Mouse (Mus musculus): ENCODE measurements around the gene Gtsf1l.
A peak's percentile ranks its signal among the peaks of the same experiment; 100 is the strongest.
"Not testable (repeated sequence)": the region's sequence is repeated elsewhere in the genome, so short reads cannot be mapped to it uniquely, and the experiment has no call there.

Gtsf1l gene

GRCm38 (mm10) chr2:163089475-163090123 lies 1.9 kb upstream of the Gtsf1l start:
- no peak for DNase-seq (ENCODE audit: extremely low read depth, insufficient read length, low spot score)

GRCm38 (mm10) chr2:163086561-163086960 lies 1.1 kb downstream of the Gtsf1l start:
- no peak for DNase-seq (ENCODE audit: extremely low read depth, insufficient read length, low spot score)

GRCm38 (mm10) chr2:163085047-163085446 lies 2.6 kb downstream of the Gtsf1l start:
- no peak for DNase-seq (ENCODE audit: extremely low read depth, insufficient read length, low spot score)

- DNase-seq (ENCODE audit: extremely low read depth, insufficient read length, low spot score), result no peak
Measured at GRCm38 (mm10) chr2:163084519-163084918, 3.1 kb downstream of the Gtsf1l start.

GRCm38 (mm10) chr2:163082591-163082990 lies 5.1 kb downstream of the Gtsf1l start:
- DNase-seq (ENCODE audit: extremely low read depth, insufficient read length, low spot score), result no peak

- DNase-seq (ENCODE audit: extremely low read depth, insufficient read length, low spot score), result no peak
Measured at GRCm38 (mm10) chr2:163079041-163079440, 8.6 kb downstream of the Gtsf1l start.

- DNase-seq (ENCODE audit: extremely low read depth, insufficient read length, low spot score), result no peak
Measured at GRCm38 (mm10) chr2:163075234-163075633, 12.4 kb downstream of the Gtsf1l start.

- no peak for DNase-seq (ENCODE audit: extremely low read depth, insufficient read length, low spot score)
Measured at GRCm38 (mm10) chr2:163074808-163075207, 12.8 kb downstream of the Gtsf1l start.

- DNase-seq (ENCODE audit: extremely low read depth, insufficient read length, low spot score), result no peak
Measured at GRCm38 (mm10) chr2:163074006-163074405, 13.6 kb downstream of the Gtsf1l start.

- DNase-seq (ENCODE audit: extremely low read depth, insufficient read length, low spot score), result no peak
Measured at GRCm38 (mm10) chr2:163073023-163073757, 14.5 kb downstream of the Gtsf1l start.

- DNase-seq (ENCODE audit: extremely low read depth, insufficient read length, low spot score), result no peak
Measured at GRCm38 (mm10) chr2:163071590-163071989, 16.1 kb downstream of the Gtsf1l start.

GRCm38 (mm10) chr2:163070213-163070612 lies 17.4 kb downstream of the Gtsf1l start:
- no peak for DNase-seq (ENCODE audit: extremely low read depth, insufficient read length, low spot score)

- DNase-seq (ENCODE audit: extremely low read depth, insufficient read length, low spot score), result no peak
Measured at GRCm38 (mm10) chr2:163067233-163067632, 20.4 kb downstream of the Gtsf1l start.

- DNase-seq (ENCODE audit: extremely low read depth, insufficient read length, low spot score), result no peak
Measured at GRCm38 (mm10) chr2:163066326-163066725, 21.3 kb downstream of the Gtsf1l start.

GRCm38 (mm10) chr2:163062119-163062508 lies 25.5 kb downstream of the Gtsf1l start:
- DNase-seq (ENCODE audit: extremely low read depth, insufficient read length, low spot score), result no peak

GRCm38 (mm10) chr2:163061203-163062118 lies 26.2 kb downstream of the Gtsf1l start:
- DNase-seq (ENCODE audit: extremely low read depth, insufficient read length, low spot score), result no peak

- no peak for DNase-seq (ENCODE audit: extremely low read depth, insufficient read length, low spot score)
Measured at GRCm38 (mm10) chr2:163060630-163061029, 27.0 kb downstream of the Gtsf1l start.

- DNase-seq (ENCODE audit: extremely low read depth, insufficient read length, low spot score), result not testable (repeated sequence)
Measured at GRCm38 (mm10) chr2:163058981-163059380, 28.7 kb downstream of the Gtsf1l start.

- DNase-seq (ENCODE audit: extremely low read depth, insufficient read length, low spot score), result no peak
Measured at GRCm38 (mm10) chr2:163056584-163056983, 31.1 kb downstream of the Gtsf1l start.

GRCm38 (mm10) chr2:163055715-163056114 lies 31.9 kb downstream of the Gtsf1l start:
- DNase-seq (ENCODE audit: extremely low read depth, insufficient read length, low spot score), result peak; percentile 64

- DNase-seq (ENCODE audit: extremely low read depth, insufficient read length, low spot score), result peak; percentile 70
Measured at GRCm38 (mm10) chr2:163054891-163055494, 32.7 kb downstream of the Gtsf1l start.
